Mouse (Mus musculus): ENCODE results near the gene Csf3r. TPM values are rescaled to one million over a fixed set of nuclear protein-coding genes. Genes with fewer than 3 reads are reported as not detected.

Csf3r gene
- total and polyA plus RNA-seq, 3 experiments = 0.06 TPM; not detected in 2

DNA sequence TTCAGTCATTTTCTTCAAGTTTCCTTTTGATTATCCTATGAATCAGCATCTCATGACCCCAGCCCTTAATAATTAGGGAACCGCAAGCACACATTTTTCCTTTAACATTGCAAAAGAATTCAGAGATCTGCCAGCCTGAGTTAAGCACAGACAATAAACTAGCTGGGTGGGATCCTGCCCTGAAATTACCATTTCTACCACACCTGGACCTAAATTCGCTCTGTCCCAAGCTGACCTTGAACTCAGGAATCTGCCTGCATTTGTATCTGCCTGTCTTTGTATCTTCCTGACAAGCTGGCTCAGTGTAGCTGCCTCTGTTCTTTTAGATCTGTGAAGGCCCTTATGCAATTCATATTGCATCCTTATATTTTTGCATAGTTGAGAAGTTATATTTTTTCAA, 26.5 kb upstream of the Csf3r start:
- H3K4me1 ChIP-seq (ENCODE audit: control insufficient read depth in 1 of 2, insufficient read depth in 2 of 2, low read length in 2 of 2) = no peaks in the 10 kb centered on the region
- no peaks in the 10 kb centered on the region for H3K9me3 ChIP-seq (replicated peaks; ENCODE audit: insufficient read depth, low read length)
- H3K4me3 ChIP-seq (ENCODE audit: control insufficient read depth in 1 of 2, insufficient read depth in 1 of 2, low read depth in 2 of 2, low read length in 2 of 2) = no peak overlapping the region
- no peaks in the 10 kb centered on the region for H3K36me3 ChIP-seq (ENCODE audit: control insufficient read depth in 1 of 2, insufficient read depth in 2 of 2, low read length in 2 of 2)
- H3K27ac ChIP-seq (ENCODE audit: control insufficient read depth, low read depth, low read length) = no peak overlapping the region
- no peak overlapping the region for H3K9ac ChIP-seq (ENCODE audit: control insufficient read depth, low read depth, low read length, poor library complexity, severe bottlenecking)
- TF ChIP-seq GABPA (IDR thresholded peaks at IDR 0.05; ENCODE audit: low read depth, low read length) = no peak
- no peak for TF ChIP-seq MAZ (IDR thresholded peaks at IDR 0.05; ENCODE audit: low read depth, low read length)
- no peak for TF ChIP-seq CHD2 (IDR thresholded peaks at IDR 0.05; ENCODE audit: low read length)
- no peak for TF ChIP-seq MAFK (IDR thresholded peaks at IDR 0.05; ENCODE audit: borderline replicate concordance, low read depth, low read length)
- no peak for TF ChIP-seq ETS1 (IDR thresholded peaks at IDR 0.05; ENCODE audit: low read depth, low read length)
- TF ChIP-seq UBTF (IDR thresholded peaks at IDR 0.05; ENCODE audit: borderline replicate concordance, insufficient read depth, low read depth, low read length) = no peak
- TF ChIP-seq CTCF (IDR thresholded peaks at IDR 0.05 in 2 of 3, conservative IDR thresholded peaks at IDR 0.05 in 1 of 3; ENCODE audit: control insufficient read depth in 1 of 3, insufficient read depth in 1 of 3, low read depth in 2 of 3, low read length in 3 of 3, poor library complexity in 1 of 3, severe bottlenecking in 1 of 3) = no peak
- no peak for TF ChIP-seq POLR2A (IDR thresholded peaks at IDR 0.05; ENCODE audit: control insufficient read depth in 1 of 2, insufficient read depth in 1 of 2, low read depth in 1 of 2, low read length in 2 of 2, poor library complexity in 1 of 2)
- no peak for TF ChIP-seq USF1 (IDR thresholded peaks at IDR 0.05; ENCODE audit: low read depth, low read length)
- TF ChIP-seq MEF2A (IDR thresholded peaks at IDR 0.05; ENCODE audit: extremely low read depth, insufficient replicate concordance, low read depth, low read length, poor library complexity, severe bottlenecking) = no peak
- no peak for TF ChIP-seq CHD1 (IDR thresholded peaks at IDR 0.05; ENCODE audit: low read depth, low read length)
- TF ChIP-seq RAD21 (IDR thresholded peaks at IDR 0.05; ENCODE audit: low read depth, low read length) = no peak
- TF ChIP-seq ZC3H11A (IDR thresholded peaks at IDR 0.05; ENCODE audit: low read depth, low read length) = no peak
- TF ChIP-seq ZKSCAN1 (IDR thresholded peaks at IDR 0.05; ENCODE audit: low read depth, low read length) = no peak
- no peak for TF ChIP-seq ZNF384 (IDR thresholded peaks at IDR 0.05; ENCODE audit: low read depth, low read length)
- TF ChIP-seq MYC (IDR thresholded peaks at IDR 0.05; ENCODE audit: low read depth, low read length) = no peak
- DNase-seq (ENCODE audit: low read depth, low spot score) = no peak
- H3K79me2 ChIP-seq (ENCODE audit: control insufficient read depth, insufficient read depth, low read length, poor library complexity) = no peaks in the 10 kb centered on the region
- H3K27me3 ChIP-seq (ENCODE audit: control insufficient read depth in 1 of 2, insufficient read depth in 2 of 2, low read length in 2 of 2) = no peaks in the 10 kb centered on the region

DNA sequence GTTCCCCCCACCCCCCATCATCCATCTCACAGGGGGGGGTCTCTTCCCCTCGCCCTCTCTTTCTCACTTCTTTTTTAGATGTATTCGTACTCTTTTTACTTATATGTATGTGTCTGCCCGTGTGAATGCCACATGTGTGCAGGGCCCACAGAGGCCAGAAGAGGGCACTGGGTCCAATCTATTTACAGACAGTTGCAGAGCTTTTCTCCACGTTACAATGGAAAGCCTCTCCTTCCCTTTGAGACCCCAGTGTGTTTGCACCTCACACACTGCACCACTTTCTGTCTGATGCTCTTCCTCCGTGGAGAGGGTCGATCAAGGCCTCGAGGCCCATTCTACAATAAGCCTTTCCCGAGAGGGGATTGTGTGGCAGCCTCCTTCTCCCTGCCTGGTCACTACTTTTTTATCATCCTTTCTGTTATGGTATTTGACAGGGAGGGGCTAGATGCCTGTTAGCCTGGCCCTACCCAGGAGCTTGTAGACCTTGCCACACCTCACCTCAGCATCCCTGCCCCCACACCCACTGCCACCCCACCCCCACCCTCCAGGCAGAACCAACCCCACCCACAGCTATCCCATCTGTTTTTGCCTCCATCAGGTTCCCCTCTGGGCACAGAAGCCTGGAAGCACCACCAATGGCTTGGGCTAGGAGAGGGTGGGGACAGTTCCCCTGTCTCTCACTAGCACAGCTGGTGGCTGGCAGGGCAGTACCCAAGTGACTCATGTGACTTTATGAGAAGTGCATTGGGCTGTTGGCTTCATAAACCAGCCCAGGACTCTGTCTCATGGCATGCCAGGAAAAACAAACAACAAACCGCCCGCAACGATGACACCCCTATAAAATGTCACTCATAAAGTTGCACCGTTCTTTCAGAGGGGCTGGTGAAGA, 22.8 kb upstream of the Csf3r start:
- no peak overlapping the region for H3K4me3 ChIP-seq (ENCODE audit: control insufficient read depth in 1 of 2, insufficient read depth in 1 of 2, low read depth in 2 of 2, low read length in 2 of 2)
- DNase-seq (ENCODE audit: low read depth, low spot score) = no peak
- H3K4me1 ChIP-seq (ENCODE audit: control insufficient read depth in 1 of 2, insufficient read depth in 2 of 2, low read length in 2 of 2) = no peaks in the 10 kb centered on the region
- H3K27me3 ChIP-seq (ENCODE audit: control insufficient read depth in 1 of 2, insufficient read depth in 2 of 2, low read length in 2 of 2) = no peaks in the 10 kb centered on the region
- no peaks in the 10 kb centered on the region for H3K9me3 ChIP-seq (replicated peaks; ENCODE audit: insufficient read depth, low read length)
- TF ChIP-seq UBTF (IDR thresholded peaks at IDR 0.05; ENCODE audit: borderline replicate concordance, insufficient read depth, low read depth, low read length) = no peak
- TF ChIP-seq CTCF (IDR thresholded peaks at IDR 0.05 in 2 of 3, conservative IDR thresholded peaks at IDR 0.05 in 1 of 3; ENCODE audit: control insufficient read depth in 1 of 3, insufficient read depth in 1 of 3, low read depth in 2 of 3, low read length in 3 of 3, poor library complexity in 1 of 3, severe bottlenecking in 1 of 3) = peak in 2 of 3 experiments; percentile 12 to 19; a peak in 1 of 6 replicates
- 0 out of 2 replicates have a peak, but pooled peaks have one; percentile 7 for TF ChIP-seq SMC3 (IDR thresholded peaks at IDR 0.05; ENCODE audit: low read depth, low read length)
- H3K79me2 ChIP-seq (ENCODE audit: control insufficient read depth, insufficient read depth, low read length, poor library complexity) = no peaks in the 10 kb centered on the region
- H3K9ac ChIP-seq (ENCODE audit: control insufficient read depth, low read depth, low read length, poor library complexity, severe bottlenecking) = no peak overlapping the region
- H3K36me3 ChIP-seq (ENCODE audit: control insufficient read depth in 1 of 2, insufficient read depth in 2 of 2, low read length in 2 of 2) = no peaks in the 10 kb centered on the region
- H3K27ac ChIP-seq (ENCODE audit: control insufficient read depth, low read depth, low read length) = no peak overlapping the region

Measured in MEL (cell line).